In the genomic region with DNA sequence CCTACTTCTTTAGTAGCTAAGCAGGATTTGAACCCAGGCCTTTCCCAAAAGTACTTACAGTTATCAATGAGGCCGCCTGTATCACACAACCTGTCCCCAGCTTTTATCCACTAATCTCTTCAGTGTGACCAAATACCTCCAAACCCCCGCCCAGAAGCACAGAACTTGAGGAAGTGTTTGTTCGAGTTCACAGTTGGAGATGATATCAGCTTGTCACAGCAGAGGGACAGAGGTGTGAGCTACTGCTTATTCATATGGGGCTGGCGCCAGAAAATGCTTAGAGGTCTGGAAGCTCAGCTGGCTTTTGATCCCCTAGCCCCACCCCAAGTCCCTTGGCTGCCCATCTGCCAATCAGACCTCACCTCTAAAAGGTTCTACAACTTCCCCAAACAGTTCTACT, we compare ENCODE assay signal across 9 mouse cellular contexts.
"Had no signal": no experiment of that assay in that cellular context is flagged by ENCODE, and none has a peak within 500 bp of the region (broad histone marks: within the 10 kb centered on the region; RNA-seq: fewer than 3 reads in every experiment).

No protein-coding gene starts in this region.

- ATAC-seq: lung, postnatal 0 days; midbrain, embryonic 15.5 days had no signal

- DNase-seq: kidney, postnatal 10 days; kidney, postnatal 4 days; lung, adult 2 months; lung, postnatal 36 days; right cerebral cortex, postnatal 25 days; thymus, adult 18-20 months; thymus, postnatal 14 days had no signal
